Mouse (Mus musculus) midbrain, postnatal 0 days (tissue): ENCODE measurements around the gene Actrt2. TPM values are rescaled to one million over a fixed set of nuclear protein-coding genes. Genes with fewer than 3 reads are reported as not detected.

Source experiments
- ATAC-seq: fragments of 200-750 bp; cut with Nextera tagmentation; 2 replicates; pipeline ENCODE4 v1.8.0; 2017; ENCODE audit warnings: moderate number of reproducible peaks, mild to moderate bottlenecking, moderate TSS enrichment, moderate library complexity; ENCODE audit not compliant: low FRiP score
- DNase-seq: peaks from one replicate; pipeline ENCODE4 v3.0.0-alpha.2; 2015; ENCODE audit warnings: low spot score
- H3K27ac ChIP-seq: fragments of 300-500 bp; sonication (generic); 2 replicates; pipeline ENCODE4 v1.5.1; 2014; ENCODE audit warnings: low read depth, mild to moderate bottlenecking, low read length, mixed read lengths
- H3K27me3 ChIP-seq: fragments of 300-500 bp; sonication (generic); 2 replicates; pipeline ENCODE4 v1.6.1; 2014; ENCODE audit warnings: low read length, control low read depth, mixed read lengths; ENCODE audit not compliant: insufficient read depth
- H3K36me3 ChIP-seq: fragments of 300-500 bp; sonication (generic); 2 replicates; pipeline ENCODE4 v1.6.1; 2014; ENCODE audit warnings: low read length, control low read depth, mixed read lengths; ENCODE audit not compliant: insufficient read depth
- H3K4me1 ChIP-seq: fragments of 300-500 bp; sonication (generic); 2 replicates; pipeline ENCODE4 v1.6.1; 2014; ENCODE audit warnings: mild to moderate bottlenecking, control low read depth, antibody characterized with exemption, low read length, mixed read lengths; ENCODE audit not compliant: insufficient read depth
- H3K4me2 ChIP-seq: fragments of 300-500 bp; sonication (generic); 2 replicates; pipeline ENCODE4 v1.6.1; 2014; ENCODE audit warnings: low read depth, mild to moderate bottlenecking, low read length, mixed read lengths; ENCODE audit not compliant: poor library complexity, severe bottlenecking
- H3K4me3 ChIP-seq: fragments of 300-500 bp; sonication (generic); 2 replicates; pipeline ENCODE4 v1.5.1; 2014; ENCODE audit warnings: low read depth, mild to moderate bottlenecking, low read length, moderate library complexity
- H3K9ac ChIP-seq: fragments of 300-500 bp; sonication (generic); replicated peaks from 2 replicates; pipeline ENCODE4 v1.6.1; 2014; ENCODE audit warnings: mild to moderate bottlenecking, low read length, moderate library complexity, mixed read lengths; ENCODE audit not compliant: poor library complexity, severe bottlenecking
- H3K9me3 ChIP-seq: fragments of 300-500 bp; sonication (generic); 2 replicates; pipeline ENCODE4 v1.6.1; 2016; ENCODE audit warnings: low read length, control low read depth
- CTCF ChIP-seq: IDR thresholded peaks from 2 replicates; pipeline ENCODE4 v1.5.1; 2016; ENCODE audit warnings: antibody characterized with exemption, mild to moderate bottlenecking
- WGBS: fragments of 180-500 bp; shearing (Covaris S2); extraction: QIAGEN DNeasy Blood & Tissue Kit; methylation state at CpG from one replicate; pipeline ENCODE4 v1.1.7; 2014; 5-methylcytosine and 5-hydroxymethylcytosine counted together
- polyA plus RNA-seq: library from polyadenylated mRNA; unstranded; fragments of >200 nt; fragmentation: Nextera tagmentation; extraction: Ambion mirVana; gene quantifications from 2 replicates; pipeline ENCODE4 v1.2.1, GENCODE M21; 2015
- total RNA-seq: library from RNA; depleted of rRNA; stranded (reverse); fragments of >200 nt; gene quantifications from 2 replicates; pipeline ENCODE4 v1.2.3, GENCODE M21; 2014

Gene Actrt2
- total and polyA plus RNA-seq, 2 experiments from 2014 or later = not detected

GRCm38 (mm10) chr4:154638320-154638886 is 29.3 kb downstream of the Actrt2 start:
- no peak overlapping the region for H3K27ac ChIP-seq
- no peak for DNase-seq
- ATAC-seq = no peak

GRCm38 (mm10) chr4:154637468-154638319 is 30.0 kb downstream of the Actrt2 start:
- Histone ChIP-seq H3K4me1 (no peaks in the 10 kb centered on the region), H3K9me3 (no peaks in the 10 kb centered on the region)
- no peak for TF ChIP-seq CTCF

More at GRCm38 (mm10) chr4:154638320-154638886, 29.3 kb downstream of the Actrt2 start:
- 0 out of 2 replicates have a peak overlapping the region, but pooled peaks have one; percentile 5 for H3K4me2 ChIP-seq
- H3K36me3 ChIP-seq = no peaks in the 10 kb centered on the region
- no peaks in the 10 kb centered on the region for H3K4me1 ChIP-seq
- peaks cover 79% of the 10 kb centered on the region for H3K27me3 ChIP-seq
- TF ChIP-seq CTCF = no peak
- H3K4me3 ChIP-seq = 0 out of 2 replicates have a peak overlapping the region, but pooled peaks have one; percentile 39
- H3K9ac ChIP-seq = no peak overlapping the region
- no peaks in the 10 kb centered on the region for H3K9me3 ChIP-seq
- WGBS = 14% methylated on average over 15 of the region's 15 CpGs

GRCm38 (mm10) chr4:154636721-154637311 is 30.9 kb downstream of the Actrt2 start, which contains the start of gene Prdm16:
Prdm16 (minus strand) TSS chr4:154636873.
- Histone ChIP-seq H3K4me2 (peak within 1 kb of the TSS; percentile 61), H3K27me3 (peaks cover 76% of the 10 kb centered on the region), H3K9ac (0 out of 2 replicates have a peak within 1 kb of the TSS, but pooled peaks have one; percentile 42), H3K4me1 (no peaks in the 10 kb centered on the region), H3K4me3 (peak within 1 kb of the TSS; percentile 39), H3K36me3 (no peaks in the 10 kb centered on the region), H3K27ac (peak within 1 kb of the TSS; percentile 51), H3K9me3 (no peaks in the 10 kb centered on the region)
- DNase-seq = peak; percentile 44
- no peak for TF ChIP-seq CTCF
- peak; percentile 15; the same call in 1 of the 2 replicates for ATAC-seq
- WGBS = under 1% methylated on average over 47 of the region's 47 CpGs

More at GRCm38 (mm10) chr4:154637468-154638319, 30.0 kb downstream of the Actrt2 start:
- peak overlapping the region; percentile 61 for H3K4me2 ChIP-seq
- 2% methylated on average over 48 of the region's 73 CpGs for WGBS
- peak overlapping the region; percentile 39 for H3K4me3 ChIP-seq
- no peak overlapping the region for H3K27ac ChIP-seq
- H3K27me3 ChIP-seq = peaks cover 78% of the 10 kb centered on the region
- no peak for DNase-seq
- ATAC-seq = no peak
- no peaks in the 10 kb centered on the region for H3K36me3 ChIP-seq
- no peak overlapping the region for H3K9ac ChIP-seq

GRCm38 (mm10) chr4:154636053-154636433 is 31.6 kb downstream of the Actrt2 start:
- peak; percentile 72 for DNase-seq
- Histone ChIP-seq H3K4me1 (no peaks in the 10 kb centered on the region), H3K4me2 (peak overlapping the region; percentile 61), H3K9me3 (no peaks in the 10 kb centered on the region), H3K27ac (peak overlapping the region; percentile 43; the same call in 1 of the 2 replicates), H3K27me3 (peaks cover 79% of the 10 kb centered on the region), H3K36me3 (no peaks in the 10 kb centered on the region), H3K9ac (0 out of 2 replicates have a peak overlapping the region, but pooled peaks have one; percentile 42), H3K4me3 (peak overlapping the region; percentile 39)
- 1% methylated on average over 15 of the region's 30 CpGs for WGBS
- ATAC-seq = peak; percentile 55; the same call in 1 of the 2 replicates
- TF ChIP-seq CTCF = peak; percentile 49

- WGBS = under 1% methylated on average over 87 of the region's 94 CpGs
- Histone ChIP-seq H3K36me3 (no peaks in the 10 kb centered on the region), H3K4me3 (peak overlapping the region; percentile 39), H3K9ac (peak overlapping the region; percentile 42; the same call in 1 of the 2 replicates), H3K4me1 (no peaks in the 10 kb centered on the region), H3K9me3 (no peaks in the 10 kb centered on the region), H3K27ac (peak overlapping the region; percentile 43), H3K4me2 (peak overlapping the region; percentile 61), H3K27me3 (peaks cover 79% of the 10 kb centered on the region)
- DNase-seq (no peak), ATAC-seq (no peak)
- no peak for TF ChIP-seq CTCF
Observed at GRCm38 (mm10) chr4:154635241-154636052, 32.2 kb downstream of the Actrt2 start.
